In genomic region chr17:30026617-30027016, GRCm38 (mm10) we compare ENCODE assay signal across 7 mouse cellular contexts. TPM values are rescaled to one million over a fixed set of nuclear protein-coding genes. Genes with fewer than 3 reads are reported as not detected.
DNase-seq lines count a peak whose midpoint lies in the region; ATAC-seq lines count a peak whose summit lies in the region.

No protein-coding gene starts in this region.

- ATAC-seq in midbrain, embryonic 15.5 days (replicated peaks): no peak
- no peak for ATAC-seq in midbrain, embryonic 11.5 days (ENCODE audit: low FRiP score)
- no peak for ATAC-seq in hindbrain, embryonic 14.5 days (ENCODE audit: low FRiP score)

- no peak overlapping the region for H3K9ac ChIP-seq in midbrain, embryonic 15.5 days
- no peak overlapping the region for H3K9ac ChIP-seq in midbrain, embryonic 11.5 days (ENCODE audit: low read length)
- no peak overlapping the region for H3K9ac ChIP-seq in hindbrain, embryonic 14.5 days

- intact Hi-C loops in left cerebral cortex, postnatal 36 days (cut with DNase I): loop anchor here (5.0 kb wide), 1 partner anchor 49 kb away; no protein-coding TSS in a partner anchor

- no peak overlapping the region for H3K4me3 ChIP-seq in midbrain, embryonic 15.5 days
- H3K4me3 ChIP-seq in midbrain, embryonic 11.5 days (ENCODE audit: low read depth, low read length): no peak overlapping the region
- no peak overlapping the region for H3K4me3 ChIP-seq in hindbrain, embryonic 14.5 days (replicated peaks; ENCODE audit: low read length)

- no peaks in the 10 kb centered on the region for H3K27me3 ChIP-seq in midbrain, embryonic 15.5 days (replicated peaks)
- no peaks in the 10 kb centered on the region for H3K27me3 ChIP-seq in midbrain, embryonic 11.5 days (ENCODE audit: control insufficient read depth, insufficient read depth, low read length)
- no peaks in the 10 kb centered on the region for H3K27me3 ChIP-seq in hindbrain, embryonic 14.5 days (ENCODE audit: control insufficient read depth, insufficient read depth, low read length)

- H3K36me3 ChIP-seq in midbrain, embryonic 15.5 days (replicated peaks): no peaks in the 10 kb centered on the region
- H3K36me3 ChIP-seq in midbrain, embryonic 11.5 days (ENCODE audit: control insufficient read depth, insufficient read depth, low read length): no peaks in the 10 kb centered on the region
- no peaks in the 10 kb centered on the region for H3K36me3 ChIP-seq in hindbrain, embryonic 14.5 days (replicated peaks; ENCODE audit: control insufficient read depth, insufficient read depth)

- H3K27ac ChIP-seq in midbrain, embryonic 15.5 days: 0 out of 2 replicates have a peak overlapping the region, but pooled peaks have one; percentile 7
- H3K27ac ChIP-seq in midbrain, embryonic 11.5 days (ENCODE audit: low read depth, low read length): no peak overlapping the region
- H3K27ac ChIP-seq in hindbrain, embryonic 14.5 days: no peak overlapping the region

- no peak overlapping the region for H3K4me2 ChIP-seq in midbrain, embryonic 15.5 days
- H3K4me2 ChIP-seq in midbrain, embryonic 11.5 days: no peak overlapping the region
- no peak overlapping the region for H3K4me2 ChIP-seq in hindbrain, embryonic 14.5 days (replicated peaks)

- H3K4me1 ChIP-seq in midbrain, embryonic 15.5 days: peaks cover 46% of the 10 kb centered on the region
- H3K4me1 ChIP-seq in midbrain, embryonic 11.5 days (ENCODE audit: control insufficient read depth, insufficient read depth, low read length): peaks cover 5% of the 10 kb centered on the region; the same call in 1 of the 2 replicates
- H3K4me1 ChIP-seq in hindbrain, embryonic 14.5 days (replicated peaks; ENCODE audit: control insufficient read depth, insufficient read depth, low read length): peaks cover 38% of the 10 kb centered on the region

- DNase-seq in midbrain, embryonic 11.5 days (ENCODE audit: low spot score, missing footprints): no peak
- DNase-seq in embryo, embryonic 11 days: peak; percentile 37
- DNase-seq in hindbrain, embryonic 14.5 days (ENCODE audit: low spot score): peak; percentile 72
- DNase-seq in retina, embryonic 14.5 days (ENCODE audit: low spot score): peak; percentile 38
- DNase-seq in right cerebral cortex, adult 2 months (ENCODE audit: low spot score in 2 of 2): no peak
- no peak for DNase-seq in left cerebral cortex, postnatal 36 days (ENCODE audit: low spot score in 2 of 2)

- WGBS in midbrain, embryonic 15.5 days: 37% methylated on average over 6 of the region's 6 CpGs
- WGBS in midbrain, embryonic 11.5 days: 62% methylated on average over 6 of the region's 6 CpGs
- 40% methylated on average over 6 of the region's 6 CpGs for WGBS in hindbrain, embryonic 14.5 days

- H3K9me3 ChIP-seq in midbrain, embryonic 15.5 days: no peaks in the 10 kb centered on the region
- no peaks in the 10 kb centered on the region for H3K9me3 ChIP-seq in midbrain, embryonic 11.5 days (ENCODE audit: control insufficient read depth, low read length)
- no peaks in the 10 kb centered on the region for H3K9me3 ChIP-seq in hindbrain, embryonic 14.5 days (ENCODE audit: control insufficient read depth, low read length)

RNA-seq across cellular contexts. Expression of gene Zfand3, which starts 22.1 kb away (rescaled TPM):
- polyA plus RNA-seq in midbrain, embryonic 15.5 days (2015; fragmentation: Nextera tagmentation; extraction: Ambion mirVana): 51.0 and 58.0 TPM in 2 replicates
- polyA plus RNA-seq in midbrain, embryonic 11.5 days (2014; fragmentation: Nextera tagmentation; extraction: Ambion mirVana): 63.9 and 64.7 TPM in 2 replicates
- 40.4 and 43.2 TPM in 2 replicates for polyA plus RNA-seq in hindbrain, embryonic 14.5 days (2014; fragmentation: Nextera tagmentation; extraction: Ambion mirVana)
- 100 to 1,000 TPM; 107 to 120 TPM for total RNA-seq in left cerebral cortex, postnatal 36 days (2021)

RNA-seq across cellular contexts. Expression of gene Mdga1, which starts 56.7 kb away (rescaled TPM):
- 19.6 and 22.0 TPM in 2 replicates for polyA plus RNA-seq in midbrain, embryonic 15.5 days (2015; fragmentation: Nextera tagmentation; extraction: Ambion mirVana)
- 5.8 and 6.5 TPM in 2 replicates for polyA plus RNA-seq in midbrain, embryonic 11.5 days (2014; fragmentation: Nextera tagmentation; extraction: Ambion mirVana)
- 17.0 and 17.6 TPM in 2 replicates for polyA plus RNA-seq in hindbrain, embryonic 14.5 days (2014; fragmentation: Nextera tagmentation; extraction: Ambion mirVana)
- total RNA-seq in left cerebral cortex, postnatal 36 days (2021): 10 to 100 TPM; 21.1 to 37.0 TPM

Comparison
In these comparisons a context has a peak if more than half of its experiments do, and no peak if none do; other contexts are left out.
1. DNase-seq: peak in embryo, embryonic 11 days (single experiment), hindbrain, embryonic 14.5 days (single experiment) and retina, embryonic 14.5 days (single experiment); none in midbrain, embryonic 11.5 days (single experiment), right cerebral cortex, adult 2 months (0 of 2) and left cerebral cortex, postnatal 36 days (0 of 2).